Mouse (Mus musculus) myocyte (in vitro differentiated cells): ENCODE data around the gene Cpne9.

Source experiments
- CEBPB ChIP-seq: IDR thresholded peaks from 2 replicates; pipeline ENCODE4 v1.6.1; 2011; ENCODE audit warnings: mild to moderate bottlenecking, moderate library complexity; ENCODE audit not compliant: poor library complexity, insufficient read depth, severe bottlenecking
- E2F4 ChIP-seq: IDR thresholded peaks from one replicate; pipeline ENCODE4 v1.6.1; 2011; ENCODE audit warnings: mild to moderate bottlenecking, control low read depth, moderate library complexity; ENCODE audit not compliant: insufficient read depth
- MAX ChIP-seq: IDR thresholded peaks from one replicate; pipeline ENCODE4 v1.6.1; 2011; ENCODE audit warnings: low read depth, mild to moderate bottlenecking, control low read depth
- MYOD1 ChIP-seq, 3 experiments: IDR thresholded peaks; one replicate each; pipeline ENCODE4 v1.6.1; 2011; ENCODE audit warnings: control low read depth in 2 of 3, low read depth in 2 of 3, mild to moderate bottlenecking in 2 of 3, moderate library complexity in 1 of 3; ENCODE audit not compliant: insufficient read length in 2 of 3, control insufficient read depth in 1 of 3
- MYOG ChIP-seq, 3 experiments: IDR thresholded peaks; one replicate each; pipeline ENCODE4 v1.6.1; 2011; ENCODE audit warnings: control low read depth in 2 of 3, low read depth in 2 of 3, mild to moderate bottlenecking in 2 of 3; ENCODE audit not compliant: insufficient read length in 2 of 3, control insufficient read depth in 1 of 3, insufficient read depth in 1 of 3
- POLR2A ChIP-seq: IDR thresholded peaks from one replicate; pipeline ENCODE4 v1.6.1; 2011; ENCODE audit warnings: low read depth, mild to moderate bottlenecking, control low read depth, moderate library complexity; ENCODE audit not compliant: insufficient read length
- POLR2AphosphoS2 ChIP-seq: IDR thresholded peaks from one replicate; pipeline ENCODE4 v1.6.1; 2011; ENCODE audit warnings: low read depth, control low read depth; ENCODE audit not compliant: insufficient read length
- REST ChIP-seq: IDR thresholded peaks from one replicate; pipeline ENCODE4 v1.6.1; 2011; ENCODE audit warnings: mild to moderate bottlenecking, control low read depth, moderate library complexity; ENCODE audit not compliant: insufficient read depth, insufficient read length
- SRF ChIP-seq: IDR thresholded peaks from one replicate; pipeline ENCODE4 v1.6.1; 2011; ENCODE audit warnings: low read depth; ENCODE audit not compliant: control insufficient read depth, insufficient read length
- TCF12 ChIP-seq: IDR thresholded peaks from one replicate; pipeline ENCODE4 v1.6.1; 2011; ENCODE audit warnings: mild to moderate bottlenecking, control low read depth; ENCODE audit not compliant: poor library complexity, insufficient read depth, severe bottlenecking
- TCF3 ChIP-seq: IDR thresholded peaks from one replicate; pipeline ENCODE4 v1.6.1; 2011; ENCODE audit warnings: low read depth, control low read depth; ENCODE audit not compliant: insufficient read length
- USF1 ChIP-seq: IDR thresholded peaks from one replicate; pipeline ENCODE4 v1.6.1; 2011; ENCODE audit warnings: low read depth, mild to moderate bottlenecking, control low read depth, moderate library complexity

DNA sequence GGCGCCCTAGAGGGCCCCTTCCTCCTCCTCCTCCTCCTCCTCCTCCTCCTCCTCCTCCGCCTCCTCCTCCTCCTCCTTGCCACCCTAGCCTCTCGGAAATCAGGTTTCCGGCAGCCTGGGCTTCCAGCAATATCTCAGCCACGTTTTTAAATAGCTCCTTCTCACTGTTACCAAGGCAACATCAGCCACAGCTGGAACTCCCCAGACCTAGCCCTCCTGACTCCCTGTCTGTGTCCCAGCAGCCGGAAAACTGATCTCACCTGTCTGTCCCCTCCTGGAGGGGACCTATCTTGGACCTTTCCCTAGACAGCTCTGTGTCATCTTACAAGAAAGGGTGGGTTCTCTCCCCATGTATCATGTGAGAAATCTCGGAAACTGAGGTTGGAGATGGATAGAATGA, 60.2 kb downstream of the Cpne9 start:
- TF ChIP-seq POLR2A (no peak), MAX (no peak), REST (no peak), MYOD1 (IDR thresholded peaks at IDR 0.05; ENCODE audit: control insufficient read depth in 1 of 3, insufficient read length in 2 of 3, low read depth in 2 of 3) (no peak), POLR2AphosphoS2 (no peak), SRF (no peak), E2F4 (no peak), TCF12 (no peak), USF1 (no peak), CEBPB (no peak), MYOG (IDR thresholded peaks at IDR 0.05; ENCODE audit: control insufficient read depth in 1 of 3, insufficient read depth in 1 of 3, insufficient read length in 2 of 3, low read depth in 2 of 3) (no peak), TCF3 (no peak)
